Mouse (Mus musculus) neural tube, embryonic 15.5 days (tissue): ENCODE measurements around the gene Helz. TPM values are rescaled to one million over a fixed set of nuclear protein-coding genes. Genes with fewer than 3 reads are reported as not detected.

Experiments used
- ATAC-seq: fragments of 200-750 bp; cut with Nextera tagmentation; 2 replicates; pipeline ENCODE4 v1.8.0; 2017; ENCODE audit warnings: mild to moderate bottlenecking, moderate TSS enrichment, moderate library complexity; ENCODE audit not compliant: low FRiP score
- H3K27ac ChIP-seq: fragments of 300-500 bp; sonication (generic); replicated peaks from 2 replicates; pipeline ENCODE4 v1.5.1; 2015; ENCODE audit warnings: mild to moderate bottlenecking, inconsistent platforms
- H3K27me3 ChIP-seq: fragments of 300-500 bp; sonication (generic); replicated peaks from 2 replicates; pipeline ENCODE4 v1.6.1; 2015; ENCODE audit warnings: inconsistent platforms
- H3K36me3 ChIP-seq: fragments of 300-500 bp; sonication (generic); 2 replicates; pipeline ENCODE4 v1.6.1; 2015; ENCODE audit warnings: inconsistent platforms
- H3K4me1 ChIP-seq: fragments of 300-500 bp; sonication (generic); 2 replicates; pipeline ENCODE4 v1.6.1; 2015; ENCODE audit warnings: inconsistent platforms
- H3K4me2 ChIP-seq: fragments of 300-500 bp; sonication (generic); 2 replicates; pipeline ENCODE4 v1.6.1; 2015; ENCODE audit warnings: inconsistent platforms, mild to moderate bottlenecking, moderate library complexity
- H3K4me3 ChIP-seq: fragments of 300-500 bp; sonication (generic); replicated peaks from 2 replicates; pipeline ENCODE4 v1.5.1; 2015; ENCODE audit warnings: mild to moderate bottlenecking, inconsistent platforms
- H3K9ac ChIP-seq: fragments of 300-500 bp; sonication (generic); replicated peaks from 2 replicates; pipeline ENCODE4 v1.6.1; 2015; ENCODE audit warnings: mild to moderate bottlenecking, inconsistent platforms
- H3K9me3 ChIP-seq: fragments of 300-500 bp; sonication (generic); replicated peaks from 2 replicates; pipeline ENCODE4 v1.6.1; 2016; ENCODE audit warnings: inconsistent platforms
- WGBS: fragments of 180-500 bp; shearing (Covaris S2); methylation state at CpG from one replicate; pipeline ENCODE4 v1.1.7; 2015; ENCODE audit warnings: mixed read lengths; 5-methylcytosine and 5-hydroxymethylcytosine counted together
- polyA plus RNA-seq: library from polyadenylated mRNA; unstranded; fragments of >200 nt; fragmentation: Nextera tagmentation; extraction: Ambion mirVana; gene quantifications from 2 replicates; pipeline ENCODE4 v1.2.1, GENCODE M21; 2015

The Helz gene
- polyA plus RNA-seq, 1 experiment from 2014 or later, result 13.5 TPM

DNA sequence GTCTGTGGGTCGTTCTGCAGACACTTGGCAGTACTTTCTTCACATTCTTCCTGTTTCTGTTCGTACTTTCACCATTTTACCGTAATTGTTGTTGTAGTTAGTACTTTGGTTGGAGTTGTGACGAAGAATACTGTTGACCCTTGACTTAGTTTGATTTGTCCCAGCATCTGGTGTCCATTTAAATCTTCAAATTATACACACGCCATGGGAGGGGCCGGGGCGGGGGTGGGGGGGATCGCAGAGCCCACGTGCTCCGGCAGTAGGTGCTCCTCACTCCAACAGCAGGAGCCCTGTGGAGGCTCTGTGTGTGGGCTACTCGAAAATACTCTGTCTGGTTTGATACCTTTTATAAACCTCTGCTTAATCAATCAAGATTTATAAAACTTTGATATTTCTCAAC is 78.0 kb downstream of the Helz start:
- WGBS, result 86% methylated on average over 11 of the region's 11 CpGs
- Histone ChIP-seq H3K27ac (no peak overlapping the region), H3K27me3 (no peaks in the 10 kb centered on the region), H3K4me2 (no peak overlapping the region), H3K9ac (no peak overlapping the region), H3K36me3 (peaks cover 21% of the 10 kb centered on the region), H3K4me1 (no peaks in the 10 kb centered on the region), H3K4me3 (no peak overlapping the region), H3K9me3 (no peaks in the 10 kb centered on the region)
- ATAC-seq, result no peak

DNA sequence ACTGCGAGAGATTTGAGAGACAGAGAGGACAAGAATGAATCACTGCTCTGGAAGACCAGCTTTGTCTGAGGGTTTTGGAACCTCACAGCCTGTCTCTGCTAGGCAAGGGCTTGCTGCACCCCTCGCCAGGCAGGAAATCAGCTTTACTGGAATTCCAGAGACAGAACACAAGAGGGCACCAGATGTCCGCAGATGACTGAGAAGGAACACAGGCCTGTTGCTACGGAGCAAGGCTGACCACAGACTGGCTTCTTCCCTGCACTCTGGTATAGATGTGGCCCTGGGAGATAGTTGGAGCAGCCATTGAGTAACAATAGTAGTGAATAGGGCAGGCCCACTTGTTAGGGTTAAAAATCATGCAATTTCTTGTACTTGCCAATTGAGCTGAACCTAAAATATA is 81.8 kb downstream of the Helz start:
- WGBS, result 36% methylated on average over 4 of the region's 4 CpGs
- no peak overlapping the region for H3K9ac ChIP-seq
- H3K36me3 ChIP-seq, result peaks cover 17% of the 10 kb centered on the region
- H3K4me1 ChIP-seq, result no peaks in the 10 kb centered on the region
- ATAC-seq, result peak; percentile 84
- H3K9me3 ChIP-seq, result no peaks in the 10 kb centered on the region
- no peak overlapping the region for H3K27ac ChIP-seq
- H3K27me3 ChIP-seq, result no peaks in the 10 kb centered on the region
- no peak overlapping the region for H3K4me2 ChIP-seq
- H3K4me3 ChIP-seq, result no peak overlapping the region

- peaks cover 20% of the 10 kb centered on the region for H3K36me3 ChIP-seq
- no peak overlapping the region for H3K27ac ChIP-seq
- H3K4me2 ChIP-seq, result no peak overlapping the region
- no peak overlapping the region for H3K9ac ChIP-seq
- H3K4me1 ChIP-seq, result no peaks in the 10 kb centered on the region
- no peaks in the 10 kb centered on the region for H3K9me3 ChIP-seq
- WGBS, result 75% methylated on average over 8 of the region's 8 CpGs
- ATAC-seq, result peak; percentile 38; the same call in 1 of the 2 replicates
- H3K27me3 ChIP-seq, result no peaks in the 10 kb centered on the region
- H3K4me3 ChIP-seq, result no peak overlapping the region
Measured at GRCm38 (mm10) chr11:107629951-107630350, 82.2 kb downstream of the Helz start.

- H3K9ac ChIP-seq, result no peak overlapping the region
- no peak for ATAC-seq
- no peaks in the 10 kb centered on the region for H3K27me3 ChIP-seq
- H3K4me1 ChIP-seq, result no peaks in the 10 kb centered on the region
- no peak overlapping the region for H3K4me2 ChIP-seq
- H3K27ac ChIP-seq, result no peak overlapping the region
- 89% methylated on average over 7 of the region's 7 CpGs for WGBS
- H3K9me3 ChIP-seq, result no peaks in the 10 kb centered on the region
- peaks cover 20% of the 10 kb centered on the region for H3K36me3 ChIP-seq
- no peak overlapping the region for H3K4me3 ChIP-seq
Measured at GRCm38 (mm10) chr11:107631124-107631523, 83.4 kb downstream of the Helz start.

DNA sequence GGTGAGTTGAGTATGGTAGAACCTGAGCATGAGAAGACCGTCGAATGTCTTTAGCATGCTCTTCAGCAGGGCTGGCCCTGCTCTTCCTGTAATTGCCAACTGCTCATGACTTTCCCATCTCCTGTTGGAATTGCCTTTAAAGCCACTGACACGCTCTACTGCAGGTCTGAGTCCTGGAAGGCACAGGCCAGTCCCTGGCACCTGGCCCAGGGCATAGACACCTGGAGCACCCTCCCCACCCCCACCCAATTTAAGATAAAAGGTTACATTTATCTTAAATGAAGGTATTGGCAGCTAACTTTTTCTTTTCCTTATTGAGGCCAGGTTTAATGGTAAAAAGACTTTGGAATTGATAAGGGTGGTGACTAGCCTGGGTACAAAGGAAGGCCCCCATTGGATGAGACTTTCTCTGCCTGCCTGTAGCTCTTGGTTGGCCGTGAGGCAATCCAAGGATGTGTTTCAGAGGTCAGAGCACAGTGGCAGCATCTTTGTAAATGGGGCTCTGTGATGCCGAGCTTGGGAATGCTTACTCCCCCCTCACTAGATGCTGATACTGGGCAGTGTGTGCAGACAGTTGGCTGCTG is 85.9 kb downstream of the Helz start:
- ATAC-seq, result no peak
- WGBS, result 84% methylated on average over 5 of the region's 5 CpGs
- Histone ChIP-seq H3K9me3 (no peaks in the 10 kb centered on the region), H3K36me3 (peaks cover 31% of the 10 kb centered on the region), H3K27me3 (no peaks in the 10 kb centered on the region), H3K4me1 (no peaks in the 10 kb centered on the region), H3K27ac (no peak overlapping the region), H3K9ac (no peak overlapping the region), H3K4me3 (no peak overlapping the region), H3K4me2 (no peak overlapping the region)

GRCm38 (mm10) chr11:107638137-107638536 is 90.4 kb downstream of the Helz start:
- Histone ChIP-seq H3K27ac (no peak overlapping the region), H3K9me3 (no peaks in the 10 kb centered on the region), H3K36me3 (peaks cover 35% of the 10 kb centered on the region), H3K4me3 (no peak overlapping the region), H3K9ac (no peak overlapping the region), H3K4me1 (no peaks in the 10 kb centered on the region), H3K27me3 (no peaks in the 10 kb centered on the region), H3K4me2 (no peak overlapping the region)
- ATAC-seq, result no peak
- 88% methylated on average over 5 of the region's 5 CpGs for WGBS

DNA sequence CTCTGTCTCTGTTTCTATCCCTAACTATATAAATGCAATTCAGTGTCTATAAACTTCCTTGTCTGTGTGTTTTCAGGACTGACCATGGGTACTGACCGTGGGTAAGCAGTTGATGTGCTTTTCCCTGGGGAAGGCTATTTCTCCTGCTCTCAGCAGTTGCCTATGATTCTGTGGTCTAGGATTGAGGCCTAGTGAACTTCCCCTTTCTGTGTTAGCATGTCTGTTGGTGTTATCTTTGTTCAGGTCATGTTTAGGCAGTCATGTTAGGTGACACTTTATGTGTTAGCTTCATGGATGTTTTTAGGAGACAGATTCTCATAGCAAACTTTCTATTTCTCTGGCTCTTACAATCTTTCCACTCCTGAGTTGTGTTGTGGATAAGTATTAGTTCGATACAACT is 91.9 kb downstream of the Helz start:
- WGBS, result 90% methylated on average over 2 of the region's 2 CpGs
- H3K9ac ChIP-seq, result no peak overlapping the region
- H3K4me3 ChIP-seq, result no peak overlapping the region
- no peak for ATAC-seq
- H3K9me3 ChIP-seq, result no peaks in the 10 kb centered on the region
- no peak overlapping the region for H3K27ac ChIP-seq
- no peak overlapping the region for H3K4me2 ChIP-seq
- no peaks in the 10 kb centered on the region for H3K4me1 ChIP-seq
- peaks cover 36% of the 10 kb centered on the region for H3K36me3 ChIP-seq
- H3K27me3 ChIP-seq, result no peaks in the 10 kb centered on the region

DNA sequence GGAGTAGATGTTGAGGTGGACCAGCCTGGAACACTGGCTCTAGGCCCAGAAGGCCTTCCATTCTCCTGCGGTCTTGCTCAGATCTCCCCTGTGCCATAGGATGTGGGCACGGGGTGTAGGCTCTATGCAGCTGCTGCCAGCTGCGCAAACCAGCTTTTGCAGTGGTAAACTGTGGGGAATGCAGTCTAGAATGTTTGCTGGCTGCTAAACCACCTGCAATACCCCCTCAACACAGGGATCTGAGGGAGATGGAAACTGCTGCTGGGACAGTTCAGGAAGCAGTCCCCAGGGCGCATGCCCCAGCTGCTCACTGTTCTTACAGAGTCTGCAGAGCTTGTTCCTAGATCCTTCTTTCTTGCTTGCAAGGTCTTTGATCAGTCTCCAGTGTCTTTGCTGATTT is 96.7 kb downstream of the Helz start:
- Histone ChIP-seq H3K4me3 (no peak overlapping the region), H3K9me3 (no peaks in the 10 kb centered on the region), H3K9ac (no peak overlapping the region), H3K27ac (no peak overlapping the region), H3K36me3 (peaks cover 37% of the 10 kb centered on the region), H3K4me1 (no peaks in the 10 kb centered on the region), H3K4me2 (no peak overlapping the region), H3K27me3 (no peaks in the 10 kb centered on the region)
- WGBS, result 97% methylated on average over 4 of the region's 4 CpGs
- ATAC-seq, result no peak

DNA sequence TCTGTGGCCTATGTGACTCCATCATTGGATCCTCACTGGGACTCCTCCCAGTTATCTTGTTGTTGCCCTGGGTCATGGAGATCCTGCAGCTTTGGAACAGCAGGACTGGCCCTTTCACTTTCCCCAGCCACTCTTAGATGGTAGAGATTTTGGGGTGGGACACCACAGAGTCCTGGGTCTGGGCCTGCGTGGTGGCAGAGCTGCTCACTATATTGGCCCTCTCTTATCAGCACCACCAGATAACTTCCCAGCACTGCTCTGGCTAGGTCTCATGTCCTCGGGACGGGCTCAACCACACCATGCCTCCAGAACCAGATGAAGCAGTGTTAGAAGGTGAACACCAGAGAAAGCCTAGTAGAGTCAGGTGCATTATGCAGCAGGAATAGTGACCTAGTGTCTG is 99.6 kb downstream of the Helz start:
- no peak for ATAC-seq
- no peaks in the 10 kb centered on the region for H3K27me3 ChIP-seq
- no peak overlapping the region for H3K27ac ChIP-seq
- H3K9me3 ChIP-seq, result no peaks in the 10 kb centered on the region
- H3K36me3 ChIP-seq, result peaks cover 29% of the 10 kb centered on the region
- WGBS, result 95% methylated on average over 3 of the region's 3 CpGs
- H3K4me2 ChIP-seq, result no peak overlapping the region
- H3K4me3 ChIP-seq, result no peak overlapping the region
- H3K9ac ChIP-seq, result no peak overlapping the region
- peaks cover 14% of the 10 kb centered on the region for H3K4me1 ChIP-seq

- H3K36me3 ChIP-seq, result peaks cover 32% of the 10 kb centered on the region
- no peaks in the 10 kb centered on the region for H3K27me3 ChIP-seq
- H3K9ac ChIP-seq, result no peak overlapping the region
- no peak overlapping the region for H3K4me3 ChIP-seq
- no peak overlapping the region for H3K4me2 ChIP-seq
- WGBS, result 86% methylated on average over 4 of the region's 4 CpGs
- ATAC-seq, result no peak
- no peak overlapping the region for H3K27ac ChIP-seq
- peaks cover 17% of the 10 kb centered on the region for H3K4me1 ChIP-seq
- H3K9me3 ChIP-seq, result no peaks in the 10 kb centered on the region
Measured at GRCm38 (mm10) chr11:107648668-107649067, 100.9 kb downstream of the Helz start.

- ATAC-seq, result no peak
- Histone ChIP-seq H3K4me1 (peaks cover 17% of the 10 kb centered on the region), H3K27me3 (no peaks in the 10 kb centered on the region), H3K9me3 (no peaks in the 10 kb centered on the region), H3K36me3 (peaks cover 29% of the 10 kb centered on the region), H3K9ac (no peak overlapping the region), H3K27ac (no peak overlapping the region), H3K4me2 (no peak overlapping the region), H3K4me3 (no peak overlapping the region)
- 95% methylated on average over 14 of the region's 14 CpGs for WGBS
Measured at GRCm38 (mm10) chr11:107649458-107649857, 101.7 kb downstream of the Helz start.

GRCm38 (mm10) chr11:107650422-107651051 is 102.8 kb downstream of the Helz start:
- peaks cover 17% of the 10 kb centered on the region for H3K4me1 ChIP-seq
- H3K9me3 ChIP-seq, result no peaks in the 10 kb centered on the region
- no peak; the same call in 1 of the 2 replicates for ATAC-seq
- no peak overlapping the region for H3K4me2 ChIP-seq
- no peaks in the 10 kb centered on the region for H3K27me3 ChIP-seq
- WGBS, result 74% methylated on average over 6 of the region's 6 CpGs
- H3K36me3 ChIP-seq, result peaks cover 29% of the 10 kb centered on the region
- H3K9ac ChIP-seq, result no peak overlapping the region
- H3K27ac ChIP-seq, result 0 out of 2 replicates have a peak overlapping the region, but pooled peaks have one; percentile 51
- H3K4me3 ChIP-seq, result no peak overlapping the region
